Mouse (Mus musculus) gastrocnemius, postnatal 10 days (tissue): Measurements from ENCODE around the gene U2af1. TPM values are rescaled to one million over a fixed set of nuclear protein-coding genes. Genes with fewer than 3 reads are reported as not detected.
"Not testable (repeated sequence)": the region's sequence is repeated elsewhere in the genome, so short reads cannot be mapped to it uniquely, and the experiment has no call there.

Experiments used
- DNase-seq: peaks from one replicate; pipeline ENCODE4 v3.0.0; 2021; ENCODE audit warnings: mixed read lengths
- total RNA-seq, 2 experiments: library from RNA; stranded (reverse); gene quantifications; 2 replicates each; pipeline ENCODE4 v1.2.3; 2021

The U2af1 gene
- total RNA-seq, 2 experiments from 2014 or later: 114 to 120 TPM

DNA sequence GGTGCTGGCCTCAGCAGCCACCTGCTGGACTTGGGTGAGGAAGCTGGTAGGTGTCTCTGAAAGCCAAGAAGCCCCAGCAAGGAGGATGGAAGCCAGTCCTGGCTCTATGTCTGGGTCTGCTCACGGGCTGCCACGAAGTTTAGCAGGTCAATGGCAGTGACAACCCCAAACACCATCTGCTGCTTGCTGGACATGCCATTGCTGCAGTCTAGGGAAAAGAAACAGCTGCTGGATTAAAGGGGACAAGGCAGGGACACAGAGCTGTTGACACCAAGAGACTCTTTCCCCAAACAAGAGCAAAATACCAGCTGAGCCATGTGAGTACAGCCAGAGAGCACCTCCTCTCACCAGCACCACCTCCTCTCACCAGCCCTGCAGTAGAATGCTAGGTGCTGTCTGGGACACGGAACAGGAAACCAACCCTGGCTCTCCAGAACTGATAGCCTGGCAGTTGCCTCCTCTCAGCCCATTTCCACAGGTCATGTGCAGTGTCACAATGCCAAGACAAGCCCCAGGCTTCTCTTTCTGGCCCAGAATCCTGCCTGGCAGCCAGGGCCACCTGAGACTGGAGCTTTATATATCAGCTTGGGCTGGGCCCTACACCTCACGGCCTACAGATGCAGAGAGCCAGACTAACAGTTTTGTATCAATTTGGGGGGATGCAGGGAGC lies 45.5 kb downstream of the U2af1 start:
- DNase-seq: no peak

DNA sequence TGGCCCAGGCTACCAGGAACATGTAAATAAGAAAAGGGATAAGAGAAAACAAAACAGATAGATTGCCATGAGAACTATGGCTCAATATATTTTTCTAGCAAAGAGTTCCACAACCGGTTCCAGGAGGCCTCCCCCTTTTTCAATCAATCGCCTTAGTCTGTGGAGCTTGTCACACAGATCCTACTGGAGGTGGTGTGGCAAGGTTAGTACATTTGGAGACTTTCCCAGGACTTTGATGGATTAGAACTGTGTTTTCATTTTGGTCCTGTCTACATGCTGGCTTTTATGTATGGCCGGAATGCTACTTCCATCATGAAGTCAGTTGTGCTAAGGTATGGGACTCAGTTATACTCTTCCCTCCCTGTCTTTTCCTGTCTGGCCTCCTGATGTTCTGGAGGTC lies 48.8 kb downstream of the U2af1 start:
- no peak for DNase-seq

DNA sequence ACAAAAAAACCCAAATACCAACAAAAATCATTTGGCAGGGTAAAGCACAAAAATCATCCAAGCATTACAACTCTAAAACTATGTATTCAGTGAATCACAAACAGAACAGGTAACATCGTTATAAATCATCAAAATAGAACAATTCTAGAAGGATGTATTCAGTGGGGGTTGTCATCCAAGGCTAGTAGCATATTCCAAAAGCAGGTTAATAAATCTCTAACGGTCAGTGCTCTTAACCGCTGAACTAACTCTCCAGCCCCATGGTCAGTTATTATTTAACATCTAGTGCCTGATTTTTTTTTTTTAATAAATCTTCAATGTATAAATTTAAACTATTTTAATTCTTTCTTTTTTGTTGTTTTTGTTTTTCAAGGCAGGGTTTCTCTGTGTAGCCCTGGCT lies 49.5 kb downstream of the U2af1 start:
- not testable (repeated sequence) for DNase-seq

DNA sequence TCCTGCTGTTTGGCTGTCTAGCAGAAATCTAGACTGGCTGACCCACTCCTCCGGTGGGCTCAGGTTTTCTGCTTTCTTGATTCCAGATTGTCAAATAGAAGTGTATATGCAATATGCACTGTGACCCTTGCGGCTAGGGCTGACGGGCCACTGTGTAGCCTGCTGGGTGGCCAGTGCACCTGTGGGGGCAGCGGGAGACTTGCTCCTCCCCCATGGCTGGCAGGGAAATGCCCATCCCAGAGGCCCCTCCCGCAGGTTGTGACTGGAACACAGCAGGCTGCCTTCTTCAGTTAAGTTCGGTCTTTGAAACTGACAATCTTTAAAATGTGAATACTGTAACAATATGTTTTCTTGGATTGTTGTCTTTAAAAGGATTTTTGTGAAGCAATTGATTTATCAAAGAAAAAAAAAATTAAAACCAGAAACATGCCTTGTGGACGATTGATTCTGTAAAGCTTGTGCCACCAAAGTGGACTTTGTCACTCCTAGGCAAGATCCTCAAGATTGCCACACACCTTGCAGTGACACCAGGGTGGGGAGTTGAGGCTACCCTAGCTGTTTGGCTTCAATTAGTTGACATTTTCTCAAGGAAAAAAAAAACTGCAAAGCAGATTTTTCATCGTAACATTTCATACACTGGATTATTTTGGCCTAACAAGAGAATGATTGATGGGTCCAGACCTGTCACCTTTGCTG lies 51.3 kb downstream of the U2af1 start:
- no peak for DNase-seq

DNA sequence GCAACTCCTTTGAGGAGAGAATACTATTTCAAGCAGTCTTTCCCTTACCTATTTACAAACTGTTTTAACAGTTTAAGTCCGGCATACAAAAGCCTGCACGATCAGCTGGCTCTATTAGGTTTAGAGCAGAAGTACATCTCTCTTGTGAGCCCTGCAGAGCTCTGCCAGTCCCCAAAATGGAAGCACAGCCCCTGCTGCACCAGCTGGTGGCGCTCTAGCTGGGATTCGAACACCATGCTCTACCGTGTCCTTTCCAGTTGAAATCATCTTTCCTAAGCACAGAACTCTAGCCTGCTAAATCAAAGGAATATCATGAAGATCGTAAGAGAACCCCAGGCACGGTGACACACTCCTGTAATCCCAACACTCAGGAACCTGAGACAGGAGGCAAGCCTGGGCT lies 52.3 kb downstream of the U2af1 start:
- no peak for DNase-seq

DNA sequence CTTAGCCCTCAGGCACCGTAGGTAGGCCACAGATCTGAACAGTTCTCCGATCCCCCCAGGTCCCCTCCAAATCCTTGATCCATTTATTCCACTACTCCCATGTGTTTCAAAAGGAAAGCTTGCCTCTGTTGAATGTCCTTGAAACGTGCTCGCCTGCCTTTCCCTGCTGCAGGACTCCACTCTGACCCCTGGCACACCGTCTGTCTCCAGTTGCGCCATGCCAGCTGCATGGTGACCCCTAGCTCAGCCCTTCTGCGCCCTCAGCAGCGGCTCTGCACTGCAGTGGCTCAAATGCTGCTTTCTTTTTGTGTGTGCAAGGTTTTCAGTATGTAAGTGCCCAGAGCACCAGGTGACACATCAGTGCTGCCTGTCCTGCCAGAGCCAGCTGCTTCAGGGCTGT lies 60.1 kb downstream of the U2af1 start:
- no peak for DNase-seq

DNA sequence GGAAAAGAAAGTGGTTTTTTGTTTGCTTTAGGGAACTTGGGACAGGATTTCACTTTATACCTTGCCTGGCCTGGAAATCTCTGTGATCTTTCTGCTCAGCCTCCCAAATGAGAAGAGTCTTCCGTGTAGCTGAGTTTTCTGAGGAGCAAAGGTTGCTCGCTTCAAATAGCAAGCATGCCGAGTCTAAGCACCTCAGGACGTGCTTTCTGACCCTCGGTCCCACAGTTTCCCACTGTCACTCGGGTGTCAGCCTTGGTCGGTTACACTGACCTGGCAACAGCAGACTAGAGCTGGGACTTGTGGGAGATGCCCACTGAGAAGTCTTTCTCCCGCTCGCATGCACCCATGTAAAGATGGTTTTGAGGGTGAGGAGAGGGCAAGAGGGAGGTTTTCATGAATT lies 60.7 kb downstream of the U2af1 start:
- no peak for DNase-seq

Other genes starting within 250 kb of the U2af1 start
- 10 to 100 TPM in 1 of 2 experiments, 1 to 10 TPM in 1; 8.9 to 11.0 TPM for gene Wdr4, start 138.9 kb downstream of the U2af1 start, total RNA-seq
- gene Ndufv3, start 138.8 kb downstream of the U2af1 start, total RNA-seq: 100 to 1,000 TPM; 426 to 454 TPM
- 10 to 100 TPM; 11.1 to 16.8 TPM for gene Pknox1, start 94.2 kb downstream of the U2af1 start, total RNA-seq
- gene Cbs, start 21.7 kb downstream of the U2af1 start, total RNA-seq: 1 to 10 TPM in 1 of 2 experiments, under 1 TPM in 1; 0.35 to 1.3 TPM
- not detected for gene Cryaa, start 18.9 kb upstream of the U2af1 start, total RNA-seq
- 10 to 100 TPM; 30.6 to 33.2 TPM for gene Sik1, start 196.9 kb upstream of the U2af1 start, total RNA-seq